ENCODE assay signal across 8 mouse cellular contexts in the genomic region with DNA sequence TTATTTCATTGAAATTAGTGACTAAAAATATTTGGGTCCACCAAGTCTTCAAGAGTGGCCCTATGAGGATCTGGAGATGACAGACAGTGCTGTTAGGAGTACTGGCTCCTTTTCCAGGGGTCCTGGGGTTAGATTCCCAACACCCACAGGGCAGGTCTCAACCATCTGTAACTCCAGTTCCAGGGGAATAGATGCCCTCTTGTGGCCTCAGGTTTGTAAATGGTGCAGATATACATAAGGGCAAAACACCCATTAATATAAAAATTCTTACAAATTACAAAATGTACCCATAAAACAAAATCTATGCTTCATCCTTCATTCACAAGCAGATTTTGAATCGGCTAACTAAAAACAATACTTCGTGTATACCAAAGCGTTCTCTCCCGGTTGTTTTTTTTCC. TPM values are rescaled to one million over a fixed set of nuclear protein-coding genes. Genes with fewer than 3 reads are reported as not detected.
DNase-seq lines count a peak whose midpoint lies in the region; ATAC-seq and TF ChIP-seq lines count a peak whose summit lies in the region.

No protein-coding gene starts in this region.

- H3K4me3 ChIP-seq in erythroblast, embryonic 14.5 days (replicated peaks): peak overlapping the region; percentile 98
- peak overlapping the region; percentile 84 for H3K4me3 ChIP-seq in C2C12 (ENCODE audit: insufficient read depth, poor library complexity, severe bottlenecking)
- H3K4me3 ChIP-seq in liver, embryonic 13.5 days (replicated peaks): peak overlapping the region; percentile 96

- no peaks in the 10 kb centered on the region for H3K9me3 ChIP-seq in erythroblast, embryonic 14.5 days (ENCODE audit: control insufficient read depth, low read length)
- H3K9me3 ChIP-seq in liver, embryonic 13.5 days (replicated peaks): no peaks in the 10 kb centered on the region

- H3K27ac ChIP-seq in liver, embryonic 13.5 days: no peak overlapping the region

- peaks cover 25% of the 10 kb centered on the region for H3K4me1 ChIP-seq in erythroblast, embryonic 14.5 days (ENCODE audit: control insufficient read depth)
- peaks cover 23% of the 10 kb centered on the region for H3K4me1 ChIP-seq in liver, embryonic 13.5 days (replicated peaks)

- H3ac ChIP-seq in C2C12 (ENCODE audit: control insufficient read depth, insufficient read length, low read depth): no peak overlapping the region

- H3K9ac ChIP-seq in liver, embryonic 13.5 days: peak overlapping the region; percentile 95; the same call in 1 of the 2 replicates

- no peak for DNase-seq in liver, embryonic 13.5 days
- no peak for DNase-seq in frontal cortex, postnatal 14 days (ENCODE audit: low spot score in 2 of 2)
- no peak for DNase-seq in ovary, adult 18-20 months (ENCODE audit: low spot score)
- DNase-seq in gastrocnemius, postnatal 4 days (ENCODE audit: low spot score in 2 of 2): no peak

- peak overlapping the region; percentile 79 for H3K4me2 ChIP-seq in liver, embryonic 13.5 days

- peaks cover 10% of the 10 kb centered on the region for H3K36me3 ChIP-seq in erythroblast, embryonic 14.5 days (ENCODE audit: control insufficient read depth)
- peaks cover 10% of the 10 kb centered on the region for H3K36me3 ChIP-seq in C2C12 (ENCODE audit: control insufficient read depth, insufficient read depth)
- H3K36me3 ChIP-seq in liver, embryonic 13.5 days: peaks cover 10% of the 10 kb centered on the region

- no peak for TF ChIP-seq CTCF in C2C12 (IDR thresholded peaks at IDR 0.05; ENCODE audit: control insufficient read depth, insufficient read depth, insufficient read length)

- 37% methylated on average over 4 of the region's 4 CpGs for WGBS in liver, embryonic 13.5 days (ENCODE audit: insufficient replicate concordance)

- peaks cover 35% of the 10 kb centered on the region for H3K79me3 ChIP-seq in C2C12 (ENCODE audit: low read depth)

- H3K79me2 ChIP-seq in C2C12 (ENCODE audit: control insufficient read depth, insufficient read depth): peaks cover 47% of the 10 kb centered on the region

- peaks cover 3% of the 10 kb centered on the region for H3K27me3 ChIP-seq in erythroblast, embryonic 14.5 days (ENCODE audit: control insufficient read depth)
- H3K27me3 ChIP-seq in C2C12 (ENCODE audit: control insufficient read depth, insufficient read depth, insufficient read length): no peaks in the 10 kb centered on the region
- no peaks in the 10 kb centered on the region for H3K27me3 ChIP-seq in liver, embryonic 13.5 days

- ATAC-seq in erythroblast, adult 5-6 weeks (replicated peaks; ENCODE audit: low FRiP score, poor library complexity, severe bottlenecking): no peak
- ATAC-seq in erythroid progenitor cell, adult 5-6 weeks (replicated peaks; ENCODE audit: low FRiP score, poor library complexity, severe bottlenecking): 0 out of 2 replicates have a peak, but pooled peaks have one; percentile 3
- no peak for ATAC-seq in liver, embryonic 13.5 days (ENCODE audit: low read depth)

TF ChIP-seq in C2C12, 6 proteins besides CTCF, POLR2A, EP300 and RAD21:
- TF ChIP-seq CEBPB (IDR thresholded peaks at IDR 0.05; ENCODE audit: low read depth) (no peak), USF1 (IDR thresholded peaks at IDR 0.05; ENCODE audit: low read depth) (no peak), MAX (IDR thresholded peaks at IDR 0.05) (no peak), MYOG (IDR thresholded peaks at IDR 0.05; ENCODE audit: control insufficient read depth, extremely low read depth, insufficient read length) (no peak), MYOD1 (IDR thresholded peaks at IDR 0.05; ENCODE audit: control insufficient read depth, insufficient read length, low read depth) (no peak), FOSL1 (IDR thresholded peaks at IDR 0.05; ENCODE audit: insufficient read depth, low read length, poor library complexity, severe bottlenecking) (no peak)

RNA-seq across cellular contexts. Expression of a gene that starts 0.6 kb away (rescaled TPM):
- 0.03 and 0.04 TPM in 2 replicates for polyA plus RNA-seq in erythroblast, embryonic 14.5 days (2012)
- total RNA-seq in erythroblast, adult 5-6 weeks (2015; ENCODE audit: low replicate concordance): 15.3 and 23.4 TPM in 2 replicates
- 26.3 and 32.1 TPM in 2 replicates for total RNA-seq in erythroblast, adult 5-6 weeks (2017; ENCODE audit: low replicate concordance)
- polyA plus RNA-seq in C2C12 (2012; fragmentation: generic; extraction: Trizol): 13.8 TPM
- 17.7 and 28.1 TPM in 2 replicates for total RNA-seq in erythroid progenitor cell, adult 5-6 weeks (2015; ENCODE audit: low replicate concordance)
- total RNA-seq in erythroid progenitor cell, adult 5-6 weeks (2017; ENCODE audit: low replicate concordance): 29.7 and 32.6 TPM in 2 replicates
- 20.0 and 24.4 TPM in 2 replicates for polyA plus RNA-seq in liver, embryonic 13.5 days (2015; fragmentation: Nextera tagmentation; extraction: Ambion mirVana)
- total RNA-seq in gastrocnemius, postnatal 4 days (2021): 10 to 100 TPM; 38.6 to 47.3 TPM

RNA-seq across cellular contexts. Expression of a gene that starts 27.4 kb away (rescaled TPM):
- 0.01 and 0.04 TPM in 2 replicates for polyA plus RNA-seq in erythroblast, embryonic 14.5 days (2012)
- 0.84 and 1.2 TPM in 2 replicates for total RNA-seq in erythroblast, adult 5-6 weeks (2015; ENCODE audit: low replicate concordance)
- 0.42 and 0.51 TPM in 2 replicates for total RNA-seq in erythroblast, adult 5-6 weeks (2017; ENCODE audit: low replicate concordance)
- polyA plus RNA-seq in C2C12 (2012; fragmentation: generic; extraction: Trizol): 6.7 TPM
- not detected in 2 replicates for total RNA-seq in erythroid progenitor cell, adult 5-6 weeks (2015; ENCODE audit: low replicate concordance)
- total RNA-seq in erythroid progenitor cell, adult 5-6 weeks (2017; ENCODE audit: low replicate concordance): 0.26 TPM in 1 of 2 replicates, not detected in the other
- polyA plus RNA-seq in liver, embryonic 13.5 days (2015; fragmentation: Nextera tagmentation; extraction: Ambion mirVana): 3.1 and 3.9 TPM in 2 replicates
- 10 to 100 TPM; 33.2 to 36.3 TPM for total RNA-seq in gastrocnemius, postnatal 4 days (2021)

Comparison
In these comparisons a context has a peak if more than half of its experiments do, and no peak if none do; other contexts are left out.
1. RNA of a gene that starts 27.4 kb away (total RNA-seq): 33.2 to 36.3 TPM in gastrocnemius, postnatal 4 days; 0.42 to 1.2 TPM in erythroblast, adult 5-6 weeks and 0.26 TPM in erythroid progenitor cell, adult 5-6 weeks; every median in the first group is over 10 times any median in the second.
2. Peak in every context shown above with its lines, with median percentiles within 50 percentile points of each other: H3K4me3 ChIP-seq.